Mouse (Mus musculus) cerebellum, postnatal 25 days (tissue): Measurements from ENCODE around the gene Hnf1a.
A peak's percentile ranks its signal among the peaks of the same experiment; 100 is the strongest.

ENCODE experiments used
- DNase-seq, 2 experiments: peaks; one replicate each; pipeline ENCODE4 v3.0.0; 2021; ENCODE audit warnings: mixed read lengths in 2 of 2

Hnf1a gene

DNA sequence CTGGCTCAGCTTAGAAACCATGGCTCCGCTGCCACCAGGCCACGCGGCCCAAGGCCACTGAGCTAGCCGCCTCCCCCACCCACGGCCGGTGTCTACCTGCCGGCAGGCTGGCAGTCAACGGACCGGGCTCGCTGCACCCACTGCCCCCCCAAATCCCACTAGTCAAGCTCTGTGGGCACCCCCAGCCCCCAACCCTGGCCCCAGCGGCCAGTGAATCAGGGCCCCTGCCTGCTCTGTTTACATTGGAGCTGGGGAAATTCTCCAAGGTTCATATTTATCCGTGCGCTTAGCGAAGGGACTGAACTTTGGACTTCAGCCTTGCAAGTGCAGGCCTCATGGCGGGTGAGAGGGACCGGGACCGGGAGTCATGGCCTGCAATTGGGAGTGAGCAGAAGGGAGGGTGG is at the start of gene Hnf1a:
Hnf1a (minus strand) TSS at position 271 of the 404 bp plus-strand sequence.
- no peak for DNase-seq

GRCm38 (mm10) chr5:115018813-115019212 is 47.9 kb upstream of the Hnf1a start:
- DNase-seq: peak in 1 of 2 experiments; percentile 37

DNA sequence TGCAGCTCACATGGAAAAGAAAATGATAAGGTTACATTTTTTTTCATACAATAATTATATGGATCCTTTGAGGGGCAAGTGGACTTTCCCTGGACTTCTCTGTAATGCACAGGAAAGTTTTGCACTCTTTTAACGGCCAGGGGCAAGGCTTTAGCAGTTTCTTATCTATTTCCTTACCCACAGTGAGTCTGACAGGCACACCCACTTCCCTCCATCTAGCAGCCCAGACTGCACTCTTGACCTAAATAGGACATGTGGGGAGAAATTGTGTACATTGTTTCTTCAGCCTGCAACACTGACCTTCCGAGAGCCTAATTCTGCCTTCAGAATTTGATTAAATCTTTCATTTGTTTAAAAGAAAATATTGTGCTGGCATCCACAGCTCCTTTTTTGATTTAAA is 47.4 kb upstream of the Hnf1a start:
- no peak for DNase-seq

DNA sequence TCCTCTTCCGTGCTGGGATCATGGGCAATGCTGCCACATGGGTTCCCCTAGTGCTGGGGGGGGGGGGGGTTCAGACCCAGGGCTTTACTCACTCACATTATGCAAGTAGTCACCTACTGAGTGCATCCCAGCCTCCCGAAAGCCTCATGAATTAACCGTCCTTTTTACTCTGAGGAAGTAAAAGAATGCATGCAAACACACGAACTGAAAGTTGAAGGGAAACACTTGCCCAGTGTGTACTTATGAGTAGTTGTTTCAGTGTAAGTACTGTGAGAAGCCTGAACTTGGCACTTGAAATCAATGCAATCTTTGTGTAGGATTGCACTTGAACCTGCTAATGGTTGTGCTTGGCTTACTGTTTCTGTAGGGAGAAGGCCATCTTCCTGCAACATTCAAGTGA is 44.2 kb upstream of the Hnf1a start:
- no peak for DNase-seq

- DNase-seq: no peak
These were observed 43.7 kb upstream of the Hnf1a start for GRCm38 (mm10) chr5:115014570-115014969.

DNA sequence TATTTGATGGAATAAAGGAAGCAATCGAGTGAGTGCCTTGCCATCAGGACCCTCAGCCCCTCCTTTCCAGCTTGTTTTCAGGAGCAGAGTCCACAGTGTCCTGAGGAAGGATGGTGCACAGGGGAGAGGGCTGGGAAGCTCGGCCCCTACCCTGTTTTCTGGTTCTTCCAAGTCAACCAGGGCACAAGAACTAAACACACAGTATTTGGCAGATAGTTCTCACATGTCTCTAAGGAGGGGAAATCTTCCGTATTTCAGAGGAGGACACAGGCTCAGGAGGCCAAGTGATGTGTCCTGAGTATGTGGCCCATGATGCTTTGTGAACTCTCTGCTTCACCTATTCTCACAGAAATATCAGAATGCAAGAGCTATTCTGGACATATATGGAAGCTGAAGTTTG is 42.5 kb upstream of the Hnf1a start:
- DNase-seq: no peak

GRCm38 (mm10) chr5:115011519-115012261 is 40.8 kb upstream of the Hnf1a start:
- peak; percentile 69 to 70 for DNase-seq

- DNase-seq: no peak
These were observed 40.3 kb upstream of the Hnf1a start for GRCm38 (mm10) chr5:115011217-115011518.

DNA sequence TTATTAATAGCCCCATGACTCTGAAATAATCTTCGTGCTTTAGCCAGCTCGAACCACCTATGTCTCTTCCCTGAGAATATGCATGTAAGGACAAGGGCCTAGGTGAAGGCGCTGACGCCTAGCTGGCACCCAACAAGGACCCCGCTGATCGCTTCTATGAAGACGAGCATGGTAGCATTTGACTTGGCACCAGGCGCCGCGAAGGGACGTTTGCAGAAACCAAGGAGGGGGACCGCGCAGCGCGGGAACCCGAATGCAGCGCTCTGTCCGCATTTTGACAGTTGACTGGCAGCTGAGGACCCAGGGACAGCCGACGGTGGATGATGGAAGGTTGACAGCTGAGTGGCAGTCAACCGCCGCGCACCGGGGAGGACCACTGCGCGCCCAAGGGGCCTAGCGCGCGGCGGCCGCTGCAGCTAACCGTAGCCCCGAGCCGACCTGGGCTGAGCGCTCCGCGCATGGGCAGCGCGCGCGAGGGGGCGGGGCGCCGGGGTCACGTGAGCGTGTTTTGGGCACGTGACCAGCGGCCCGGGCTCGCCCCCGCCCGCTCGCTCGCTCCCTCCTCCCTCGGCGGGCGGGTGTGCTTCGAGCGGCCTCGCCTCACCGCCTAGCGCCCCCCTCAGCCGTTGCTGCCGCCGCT is 39.8 kb upstream of the Hnf1a start, which contains the start of gene Sppl3:
Sppl3 (plus strand) TSS at position 561 of the 640 bp plus-strand sequence.
- peak; percentile 98 to 99 for DNase-seq

GRCm38 (mm10) chr5:115009961-115010360 is 39.1 kb upstream of the Hnf1a start:
- no peak for DNase-seq

GRCm38 (mm10) chr5:115009143-115009542 is 38.2 kb upstream of the Hnf1a start:
- DNase-seq: no peak

- DNase-seq: no peak
These were observed 37.4 kb upstream of the Hnf1a start for GRCm38 (mm10) chr5:115008307-115008706.

GRCm38 (mm10) chr5:115007768-115008167 is 36.9 kb upstream of the Hnf1a start:
- DNase-seq: no peak

GRCm38 (mm10) chr5:115003224-115003873 is 32.5 kb upstream of the Hnf1a start:
- no peak for DNase-seq

- DNase-seq: no peak
These were observed 31.9 kb upstream of the Hnf1a start for GRCm38 (mm10) chr5:115002781-115003180.

DNA sequence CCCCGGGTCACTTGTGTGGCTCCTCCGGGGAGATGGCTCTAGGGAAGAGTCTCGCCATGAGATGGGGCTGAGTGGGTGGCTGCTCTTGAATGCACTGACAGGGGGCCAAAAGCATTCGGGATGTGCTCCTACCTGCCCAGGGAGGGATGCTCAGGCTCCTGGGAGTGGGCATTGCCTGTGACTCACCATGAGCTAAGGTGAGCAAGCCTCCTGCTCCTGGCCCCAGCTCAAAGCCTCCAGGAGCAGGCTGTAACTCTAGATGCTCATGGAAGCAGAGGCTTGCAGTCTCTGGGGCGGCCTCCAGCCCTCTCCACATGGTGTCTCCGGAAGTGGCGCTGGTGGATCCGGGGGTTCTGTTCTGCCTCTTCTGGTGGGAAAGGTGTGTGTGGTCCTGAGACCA is 30.6 kb upstream of the Hnf1a start:
- DNase-seq: no peak

GRCm38 (mm10) chr5:115000503-115000902 is 29.6 kb upstream of the Hnf1a start:
- DNase-seq: no peak

GRCm38 (mm10) chr5:114997327-114997726 is 26.4 kb upstream of the Hnf1a start:
- no peak for DNase-seq

- no peak for DNase-seq
These were observed 25.6 kb upstream of the Hnf1a start for GRCm38 (mm10) chr5:114996447-114996846.

- no peak for DNase-seq
These were observed 14.2 kb upstream of the Hnf1a start for GRCm38 (mm10) chr5:114985074-114985473.

DNA sequence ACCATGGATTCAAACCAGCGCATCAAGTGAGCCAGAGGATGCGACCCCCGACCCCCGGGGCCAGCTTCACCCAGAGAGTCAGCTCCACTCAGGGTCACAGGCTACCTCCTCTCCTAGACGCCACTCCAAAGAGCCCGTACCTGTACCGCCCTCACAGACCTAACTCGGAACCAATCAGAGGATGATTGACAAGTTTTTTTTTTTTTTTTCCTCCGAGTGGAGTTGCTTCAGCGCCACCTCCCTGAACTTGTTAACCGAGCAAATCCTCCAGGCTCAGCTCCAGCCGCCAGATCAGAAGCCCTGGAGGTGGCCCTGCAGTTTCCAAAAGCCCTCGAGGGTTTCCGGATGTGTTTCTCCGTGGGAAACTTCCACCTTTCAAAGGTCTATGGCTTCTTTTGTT is 11.1 kb upstream of the Hnf1a start:
- no peak for DNase-seq

GRCm38 (mm10) chr5:114980122-114980748 is 9.3 kb upstream of the Hnf1a start:
- no peak for DNase-seq
